ENCODE assay signal across 8 mouse cellular contexts in the genomic region with DNA sequence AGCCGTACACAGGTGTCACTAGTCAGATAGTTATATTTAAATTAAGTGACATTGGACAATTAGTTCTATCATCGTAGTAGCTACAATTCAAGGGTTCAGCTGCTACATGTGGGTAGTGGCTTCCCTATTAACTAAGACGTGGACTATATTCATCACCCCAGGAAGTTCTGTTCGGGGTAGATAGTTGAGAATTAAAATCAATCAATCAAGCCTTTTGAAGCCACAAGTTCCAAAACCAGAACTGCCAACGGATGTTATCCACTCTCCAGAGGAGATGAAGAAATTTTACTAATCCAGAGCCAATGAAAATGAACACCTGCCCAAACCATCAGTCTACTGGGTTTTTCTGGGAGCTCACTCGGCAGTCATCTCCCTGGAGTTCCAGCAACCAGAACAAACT.
A peak's percentile ranks its signal among the peaks of the same experiment; 100 is the strongest.
DNase-seq lines count a peak whose midpoint lies in the region; ATAC-seq and TF ChIP-seq lines count a peak whose summit lies in the region.

No protein-coding gene starts in this region.

- no peak for TF ChIP-seq POLR2A in lung, adult 2 months (IDR thresholded peaks at IDR 0.05; ENCODE audit: borderline replicate concordance, extremely low read depth, low read depth, low read length)

- ATAC-seq in embryonic facial prominence, embryonic 12.5 days (ENCODE audit: insufficient number of reproducible peaks, insufficient read depth, low FRiP score, low TSS enrichment): no peak
- ATAC-seq in neural tube, embryonic 15.5 days (ENCODE audit: low FRiP score): peak; percentile 3

- peaks cover 6% of the 10 kb centered on the region; the same call in 1 of the 2 replicates for H3K4me1 ChIP-seq in lung, adult 2 months (ENCODE audit: control insufficient read depth, insufficient read depth, low read length)
- H3K4me1 ChIP-seq in embryonic facial prominence, embryonic 12.5 days: 0 out of 2 replicates have a peak, but pooled peaks cover 12% of the 10 kb centered on the region
- H3K4me1 ChIP-seq in limb, embryonic 10.5 days: peaks cover 22% of the 10 kb centered on the region
- H3K4me1 ChIP-seq in neural tube, embryonic 15.5 days: peaks cover 20% of the 10 kb centered on the region

- no peak overlapping the region for H3K27ac ChIP-seq in embryonic facial prominence, embryonic 12.5 days
- peak overlapping the region; percentile 77 for H3K27ac ChIP-seq in limb, embryonic 10.5 days
- peak overlapping the region; percentile 82 for H3K27ac ChIP-seq in neural tube, embryonic 15.5 days (replicated peaks)

- no peak overlapping the region for H3K9ac ChIP-seq in embryonic facial prominence, embryonic 12.5 days
- H3K9ac ChIP-seq in neural tube, embryonic 15.5 days (replicated peaks): peak overlapping the region; percentile 92

- no peak for DNase-seq in lung, adult 2 months
- no peak for DNase-seq in lung, postnatal 14 days
- no peak for DNase-seq in limb, embryonic 10.5 days (ENCODE audit: low spot score)
- DNase-seq in spleen, postnatal 36 days (ENCODE audit: low spot score in 2 of 2): no peak
- no peak for DNase-seq in cerebellum, postnatal 36 days
- no peak for DNase-seq in left cerebral cortex, adult 9 months (ENCODE audit: low spot score in 2 of 2)

- H3K9me3 ChIP-seq in embryonic facial prominence, embryonic 12.5 days: no peaks in the 10 kb centered on the region
- H3K9me3 ChIP-seq in limb, embryonic 10.5 days (replicated peaks): no peaks in the 10 kb centered on the region
- H3K9me3 ChIP-seq in neural tube, embryonic 15.5 days (replicated peaks): no peaks in the 10 kb centered on the region

- no peak for TF ChIP-seq CTCF in lung, adult 2 months (IDR thresholded peaks at IDR 0.05; ENCODE audit: insufficient read depth, low read length)

- H3K36me3 ChIP-seq in embryonic facial prominence, embryonic 12.5 days: no peaks in the 10 kb centered on the region
- no peaks in the 10 kb centered on the region for H3K36me3 ChIP-seq in limb, embryonic 10.5 days
- H3K36me3 ChIP-seq in neural tube, embryonic 15.5 days: no peaks in the 10 kb centered on the region; the same call in 1 of the 2 replicates

- peak overlapping the region; percentile 67 for H3K4me3 ChIP-seq in lung, adult 2 months (replicated peaks; ENCODE audit: extremely low read depth, low read depth, low read length)
- H3K4me3 ChIP-seq in embryonic facial prominence, embryonic 12.5 days: peak overlapping the region; percentile 74
- peak overlapping the region; percentile 97 for H3K4me3 ChIP-seq in limb, embryonic 10.5 days
- H3K4me3 ChIP-seq in neural tube, embryonic 15.5 days (replicated peaks): peak overlapping the region; percentile 100

- H3K4me2 ChIP-seq in embryonic facial prominence, embryonic 12.5 days (replicated peaks): peak overlapping the region; percentile 69
- H3K4me2 ChIP-seq in neural tube, embryonic 15.5 days: peak overlapping the region; percentile 76

- H3K27me3 ChIP-seq in embryonic facial prominence, embryonic 12.5 days: peaks cover 6% of the 10 kb centered on the region
- H3K27me3 ChIP-seq in limb, embryonic 10.5 days (ENCODE audit: low read depth, poor library complexity, severe bottlenecking): peaks cover 21% of the 10 kb centered on the region
- H3K27me3 ChIP-seq in neural tube, embryonic 15.5 days (replicated peaks): no peaks in the 10 kb centered on the region

- WGBS in lung, adult 2 months: 39% methylated on average over 6 of the region's 6 CpGs
- WGBS in embryonic facial prominence, embryonic 12.5 days: 48% methylated on average over 6 of the region's 6 CpGs
- 49% methylated on average over 6 of the region's 6 CpGs for WGBS in limb, embryonic 10.5 days
- WGBS in neural tube, embryonic 15.5 days: 41% methylated on average over 6 of the region's 6 CpGs
